Mouse (Mus musculus) small intestine, adult 2 months (tissue): ENCODE measurements at regions not wholly inside any gene's neighbourhood (a gene's known extent, or its start where the extent isn't known, plus 50 kb on each side); places are given as distances from the start of the nearest gene placed in this dataset.
A peak's percentile ranks its signal among the peaks of the same experiment; 100 is the strongest.

ENCODE experiments used
- H3K27ac ChIP-seq: fragments of 200-500 bp; 2 replicates; pipeline ENCODE4 v1.5.1; 2012; ENCODE audit warnings: low read depth, low read length, control low read depth, inconsistent platforms; ENCODE audit not compliant: insufficient read depth
- H3K27me3 ChIP-seq: fragments of 200-500 bp; 2 replicates; pipeline ENCODE4 v1.6.1; 2012; ENCODE audit warnings: mild to moderate bottlenecking, moderate library complexity, low read length, inconsistent platforms; ENCODE audit not compliant: control insufficient read depth, insufficient read depth
- H3K36me3 ChIP-seq: fragments of 200-500 bp; 2 replicates; pipeline ENCODE4 v1.6.1; 2012; ENCODE audit warnings: mild to moderate bottlenecking, low read length, control low read depth, inconsistent platforms; ENCODE audit not compliant: control insufficient read depth, insufficient read depth
- H3K4me1 ChIP-seq: fragments of 200-500 bp; 2 replicates; pipeline ENCODE4 v1.6.1; 2012; ENCODE audit warnings: low read length, inconsistent platforms, mixed read lengths; ENCODE audit not compliant: control insufficient read depth, insufficient read depth, insufficient read length
- H3K4me3 ChIP-seq: fragments of 200-500 bp; 2 replicates; pipeline ENCODE4 v1.5.1; 2012; ENCODE audit warnings: low read depth, mild to moderate bottlenecking, control low read depth, inconsistent platforms, low read length, moderate library complexity
- CTCF ChIP-seq: fragments of 200-500 bp; IDR thresholded peaks from 2 replicates; pipeline ENCODE4 v1.5.1; 2012; ENCODE audit warnings: low read depth, mild to moderate bottlenecking, control low read depth, inconsistent platforms, low read length, moderate library complexity, mixed read lengths; ENCODE audit not compliant: insufficient replicate concordance, insufficient read length; ENCODE audit errors: extremely low read depth
- POLR2A ChIP-seq: fragments of 200-500 bp; IDR thresholded peaks from 2 replicates; pipeline ENCODE4 v1.6.1; 2012; ENCODE audit warnings: low read depth, mild to moderate bottlenecking, control low read depth, inconsistent platforms, low read length, moderate library complexity
- WGBS: fragments of 180-500 bp; shearing (Covaris S2); methylation state at CpG from one replicate; pipeline ENCODE4 v1.1.7; 2018; 5-methylcytosine and 5-hydroxymethylcytosine counted together

- WGBS = 52% methylated on average over 3 of the region's 3 CpGs
- no peak overlapping the region for H3K4me3 ChIP-seq
Observed at GRCm38 (mm10) chr17:7467638-7468037, 82.4 kb upstream of the Unc93a2 start.

GRCm38 (mm10) chr17:7464901-7465300 lies 79.6 kb upstream of the Unc93a2 start:
- Histone ChIP-seq H3K27ac (no peak overlapping the region), H3K4me1 (no peaks in the 10 kb centered on the region), H3K4me3 (no peak overlapping the region), H3K36me3 (no peaks in the 10 kb centered on the region), H3K27me3 (no peaks in the 10 kb centered on the region; the same call in 1 of the 2 replicates)
- 69% methylated on average over 3 of the region's 3 CpGs for WGBS
- TF ChIP-seq POLR2A (no peak), CTCF (no peak)

More at GRCm38 (mm10) chr17:7467638-7468037, 82.4 kb upstream of the Unc93a2 start:
- Histone ChIP-seq H3K4me1 (no peaks in the 10 kb centered on the region), H3K36me3 (no peaks in the 10 kb centered on the region), H3K27me3 (no peaks in the 10 kb centered on the region; the same call in 1 of the 2 replicates), H3K27ac (no peak overlapping the region)
- TF ChIP-seq CTCF = no peak
- no peak for TF ChIP-seq POLR2A

GRCm38 (mm10) chr17:7461164-7461563 lies 75.9 kb upstream of the Unc93a2 start:
- H3K36me3 ChIP-seq = no peaks in the 10 kb centered on the region
- TF ChIP-seq POLR2A (no peak), CTCF (no peak)
- no peaks in the 10 kb centered on the region; the same call in 1 of the 2 replicates for H3K27me3 ChIP-seq
- WGBS = 47% methylated on average over 6 of the region's 6 CpGs
- no peak overlapping the region for H3K27ac ChIP-seq
- H3K4me3 ChIP-seq = no peak overlapping the region
- no peaks in the 10 kb centered on the region for H3K4me1 ChIP-seq

GRCm38 (mm10) chr17:7456939-7457338 lies 71.7 kb upstream of the Unc93a2 start:
- H3K27me3 ChIP-seq = no peaks in the 10 kb centered on the region
- H3K27ac ChIP-seq = no peak overlapping the region
- TF ChIP-seq CTCF = no peak
- TF ChIP-seq POLR2A = no peak
- no peak overlapping the region for H3K4me3 ChIP-seq
- H3K36me3 ChIP-seq = no peaks in the 10 kb centered on the region
- no peaks in the 10 kb centered on the region for H3K4me1 ChIP-seq
- WGBS = 84% methylated on average over 11 of the region's 11 CpGs

GRCm38 (mm10) chr17:7443822-7444221 lies 58.6 kb upstream of the Unc93a2 start:
- 73% methylated on average over 1 of the region's 1 CpGs for WGBS

GRCm38 (mm10) chr17:7435075-7435474 lies 49.8 kb upstream of the Unc93a2 start:
- no peaks in the 10 kb centered on the region for H3K36me3 ChIP-seq
- no peak overlapping the region for H3K4me3 ChIP-seq
- H3K27me3 ChIP-seq = no peaks in the 10 kb centered on the region
- whole genome bisulfite sequencing = 63% methylated on average over 3 of the region's 3 CpGs
- no peaks in the 10 kb centered on the region for H3K4me1 ChIP-seq
- TF ChIP-seq CTCF = no peak
- TF ChIP-seq POLR2A = no peak
- H3K27ac ChIP-seq = no peak overlapping the region

More at GRCm38 (mm10) chr17:7443822-7444221, 58.6 kb upstream of the Unc93a2 start:
- Histone ChIP-seq H3K4me1 (no peaks in the 10 kb centered on the region), H3K4me3 (no peak overlapping the region), H3K27ac (no peak overlapping the region), H3K27me3 (no peaks in the 10 kb centered on the region), H3K36me3 (no peaks in the 10 kb centered on the region)
- TF ChIP-seq POLR2A (no peak), CTCF (peak; percentile 23; the same call in 1 of the 2 replicates)
